Mouse (Mus musculus): ENCODE results near the gene Endou.

DNA sequence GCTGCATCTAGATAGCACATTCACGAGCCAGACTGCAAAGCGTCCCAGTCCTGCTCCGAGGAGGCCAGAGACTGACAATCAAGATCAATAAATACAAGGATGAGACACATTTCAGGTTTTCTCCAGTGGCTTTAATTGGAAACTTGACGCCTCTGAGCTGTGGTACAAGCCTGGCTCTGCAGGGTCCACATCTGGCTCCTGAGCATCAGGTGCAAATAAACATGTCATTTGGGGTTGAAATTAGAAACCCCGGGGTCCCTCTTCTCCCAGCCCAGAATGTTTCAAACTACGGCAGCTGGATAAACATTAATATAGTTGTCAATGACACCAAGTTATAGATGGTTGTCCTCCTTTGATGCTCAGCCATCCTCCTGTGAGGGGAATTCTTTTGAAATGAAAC, 20.2 kb downstream of the Endou start:
- TF ChIP-seq CTCF (conservative IDR thresholded peaks at IDR 0.05; ENCODE audit: insufficient read depth, insufficient read length, low read depth, low read length) (no peak), POLR2A (IDR thresholded peaks at IDR 0.05; ENCODE audit: low read depth, low read length) (no peak)

Measured in kidney, adult 2 months (tissue).